Mouse (Mus musculus): Measurements from ENCODE around the gene Prc1.

GRCm38 (mm10) chr7:80331433-80331832 is 37.2 kb downstream of the Prc1 start:
- TF ChIP-seq CTCF (IDR thresholded peaks at IDR 0.05; ENCODE audit: borderline replicate concordance, insufficient read depth, low read depth, low read length) (no peak), POLR2A (IDR thresholded peaks at IDR 0.05; ENCODE audit: borderline replicate concordance, insufficient read depth, low read length) (no peak)

Data from cerebellum, adult 2 months (tissue).